Mouse (Mus musculus): ENCODE results near the gene Olfr305. TPM values are rescaled to one million over a fixed set of nuclear protein-coding genes. Genes with fewer than 3 reads are reported as not detected.
"Not testable (repeated sequence)": the region's sequence is repeated elsewhere in the genome, so short reads cannot be mapped to it uniquely, and the experiment has no call there.

Olfr305 gene
- polyA plus RNA-seq (2012; ENCODE audit: insufficient read depth, insufficient read length, low replicate concordance, missing spikeins): not detected in 2 replicates

- WGBS: 91% methylated on average over 1 of the region's 1 CpGs
These were observed at the start of gene Olfr305 for GRCm38 (mm10) chr7:86366828-86367227. Gene Olfr305 (minus strand): TSS chr7:86366928.

GRCm38 (mm10) chr7:86403546-86403945 is 36.8 kb upstream of the Olfr305 start, which contains the start of gene Olfr301:
Gene Olfr301 (plus strand): TSS chr7:86403846.
- Histone ChIP-seq H3K4me3 (ENCODE audit: insufficient read depth, low read depth, low read length) (no peak within 1 kb of the TSS), H3K4me1 (ENCODE audit: control insufficient read depth, insufficient read depth, low read length) (no peaks in the 10 kb centered on the region), H3K27ac (ENCODE audit: insufficient read depth, low read depth, low read length) (no peak within 1 kb of the TSS)
- WGBS: 87% methylated on average over 2 of the region's 2 CpGs
- TF ChIP-seq CTCF (IDR thresholded peaks at IDR 0.05; ENCODE audit: insufficient read depth, low read depth, low read length) (no peak), POLR2A (IDR thresholded peaks at IDR 0.05; ENCODE audit: insufficient read depth, low read depth, low read length) (no peak)

More at GRCm38 (mm10) chr7:86366828-86367227, at the start of gene Olfr305:
- TF ChIP-seq POLR2A (IDR thresholded peaks at IDR 0.05; ENCODE audit: insufficient read depth, low read depth, low read length) (no peak), CTCF (IDR thresholded peaks at IDR 0.05; ENCODE audit: insufficient read depth, low read depth, low read length) (no peak)
- no peak within 1 kb of the TSS for H3K4me3 ChIP-seq (ENCODE audit: insufficient read depth, low read depth, low read length)
- no peak within 1 kb of the TSS for H3K27ac ChIP-seq (ENCODE audit: insufficient read depth, low read depth, low read length)
- no peaks in the 10 kb centered on the region for H3K4me1 ChIP-seq (ENCODE audit: control insufficient read depth, insufficient read depth, low read length)

- Histone ChIP-seq H3K4me3 (ENCODE audit: insufficient read depth, low read depth, low read length) (no peak within 1 kb of the TSS), H3K27ac (ENCODE audit: insufficient read depth, low read depth, low read length) (no peak within 1 kb of the TSS), H3K4me1 (ENCODE audit: control insufficient read depth, insufficient read depth, low read length) (no peaks in the 10 kb centered on the region)
- no peak for TF ChIP-seq POLR2A (IDR thresholded peaks at IDR 0.05; ENCODE audit: insufficient read depth, low read depth, low read length)
- no peak for TF ChIP-seq CTCF (IDR thresholded peaks at IDR 0.05; ENCODE audit: insufficient read depth, low read depth, low read length)
These were observed 31.0 kb upstream of the Olfr305 start, which contains the start of gene Olfr303 for GRCm38 (mm10) chr7:86397689-86398088. Gene Olfr303 (minus strand): TSS chr7:86397789.

- 55% methylated on average over 1 of the region's 1 CpGs for WGBS
- Histone ChIP-seq H3K4me3 (ENCODE audit: insufficient read depth, low read depth, low read length) (no peak within 1 kb of the TSS), H3K27ac (ENCODE audit: insufficient read depth, low read depth, low read length) (no peak within 1 kb of the TSS), H3K4me1 (ENCODE audit: control insufficient read depth, insufficient read depth, low read length) (no peaks in the 10 kb centered on the region)
- TF ChIP-seq CTCF (IDR thresholded peaks at IDR 0.05; ENCODE audit: insufficient read depth, low read depth, low read length): no peak
- TF ChIP-seq POLR2A (IDR thresholded peaks at IDR 0.05; ENCODE audit: insufficient read depth, low read depth, low read length): no peak
These were observed 19.8 kb upstream of the Olfr305 start, which contains the start of gene Olfr304 for GRCm38 (mm10) chr7:86386558-86386957. Gene Olfr304 (minus strand): TSS chr7:86386658.

- no peak overlapping the region for H3K4me3 ChIP-seq (ENCODE audit: insufficient read depth, low read depth, low read length)
- no peak overlapping the region for H3K27ac ChIP-seq (ENCODE audit: insufficient read depth, low read depth, low read length)
- 70% methylated on average over 3 of the region's 3 CpGs for WGBS
- no peaks in the 10 kb centered on the region for H3K4me1 ChIP-seq (ENCODE audit: control insufficient read depth, insufficient read depth, low read length)
- TF ChIP-seq POLR2A (IDR thresholded peaks at IDR 0.05; ENCODE audit: insufficient read depth, low read depth, low read length) (no peak), CTCF (IDR thresholded peaks at IDR 0.05; ENCODE audit: insufficient read depth, low read depth, low read length) (no peak)
These were observed 19.0 kb upstream of the Olfr305 start for GRCm38 (mm10) chr7:86385769-86386168.

GRCm38 (mm10) chr7:86346296-86346695 is 20.4 kb downstream of the Olfr305 start:
- WGBS: 86% methylated on average over 9 of the region's 9 CpGs
- H3K4me1 ChIP-seq (ENCODE audit: control insufficient read depth, insufficient read depth, low read length); H3K27ac ChIP-seq (ENCODE audit: insufficient read depth, low read depth, low read length); H3K4me3 ChIP-seq (ENCODE audit: insufficient read depth, low read depth, low read length): not testable (repeated sequence)

- TF ChIP-seq POLR2A (IDR thresholded peaks at IDR 0.05; ENCODE audit: insufficient read depth, low read depth, low read length): no peak
- TF ChIP-seq CTCF (IDR thresholded peaks at IDR 0.05; ENCODE audit: insufficient read depth, low read depth, low read length): no peak
- Histone ChIP-seq H3K4me1 (ENCODE audit: control insufficient read depth, insufficient read depth, low read length) (no peaks in the 10 kb centered on the region), H3K27ac (ENCODE audit: insufficient read depth, low read depth, low read length) (no peak overlapping the region), H3K4me3 (ENCODE audit: insufficient read depth, low read depth, low read length) (no peak overlapping the region)
- WGBS: 56% methylated on average over 3 of the region's 3 CpGs
These were observed 22.5 kb downstream of the Olfr305 start for GRCm38 (mm10) chr7:86344253-86344652.

GRCm38 (mm10) chr7:86342881-86343565 is 23.7 kb downstream of the Olfr305 start:
- WGBS: 79% methylated on average over 14 of the region's 14 CpGs
- H3K4me1 ChIP-seq (ENCODE audit: control insufficient read depth, insufficient read depth, low read length): no peaks in the 10 kb centered on the region

GRCm38 (mm10) chr7:86337486-86337885 is 29.2 kb downstream of the Olfr305 start, which contains the start of gene Olfr307:
Gene Olfr307 (minus strand): TSS chr7:86337586.
- Histone ChIP-seq H3K4me1 (ENCODE audit: control insufficient read depth, insufficient read depth, low read length) (no peaks in the 10 kb centered on the region), H3K4me3 (ENCODE audit: insufficient read depth, low read depth, low read length) (no peak within 1 kb of the TSS), H3K27ac (ENCODE audit: insufficient read depth, low read depth, low read length) (no peak within 1 kb of the TSS)
- TF ChIP-seq POLR2A (IDR thresholded peaks at IDR 0.05; ENCODE audit: insufficient read depth, low read depth, low read length) (no peak), CTCF (IDR thresholded peaks at IDR 0.05; ENCODE audit: insufficient read depth, low read depth, low read length) (no peak)
- 79% methylated on average over 1 of the region's 1 CpGs for WGBS

More at GRCm38 (mm10) chr7:86342881-86343565, 23.7 kb downstream of the Olfr305 start:
- Histone ChIP-seq H3K27ac (ENCODE audit: insufficient read depth, low read depth, low read length) (no peak overlapping the region), H3K4me3 (ENCODE audit: insufficient read depth, low read depth, low read length) (no peak overlapping the region)
- no peak for TF ChIP-seq CTCF (IDR thresholded peaks at IDR 0.05; ENCODE audit: insufficient read depth, low read depth, low read length)
- no peak for TF ChIP-seq POLR2A (IDR thresholded peaks at IDR 0.05; ENCODE audit: insufficient read depth, low read depth, low read length)

Data from olfactory bulb, adult 2 months (tissue).